Mouse (Mus musculus) layer of hippocampus, adult 9-11 months (tissue): ENCODE measurements at regions not wholly inside any gene's neighbourhood (a gene's known extent, or its start where the extent isn't known, plus 50 kb on each side); places are given as distances from the start of the nearest gene placed in this dataset.
A peak's percentile ranks its signal among the peaks of the same experiment; 100 is the strongest.

Experiments
- DNase-seq: peaks from one replicate; pipeline ENCODE4 v3.0.0; 2022

DNA sequence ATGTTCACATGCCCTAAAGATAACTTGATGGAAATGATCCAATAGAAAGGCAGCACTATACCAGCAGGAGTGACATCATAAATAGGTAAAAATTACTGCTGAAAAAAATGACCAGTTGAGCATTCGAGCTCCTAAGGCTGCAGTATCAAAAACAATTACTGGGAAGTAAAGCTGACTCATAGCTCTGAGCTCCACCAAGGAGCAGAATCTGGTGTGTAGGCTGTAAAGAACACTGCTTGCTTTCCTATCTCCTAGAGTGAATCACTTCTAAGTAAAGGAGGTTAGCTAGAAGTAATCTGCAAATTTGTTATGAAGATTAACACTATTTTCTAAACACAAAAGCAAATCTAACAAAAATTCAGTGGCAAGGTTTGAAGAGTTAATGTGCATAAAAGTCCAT, 224.9 kb upstream of the 4933436I01Rik start:
- peak; percentile 1 for DNase-seq
